Mouse (Mus musculus) forebrain, embryonic 11.5 days (tissue): Measurements from ENCODE around the gene Rbm38. TPM values are rescaled to one million over a fixed set of nuclear protein-coding genes. Genes with fewer than 3 reads are reported as not detected.

Experiments used
- ATAC-seq: fragments of 200-750 bp; cut with Nextera tagmentation; replicated peaks from 2 replicates; pipeline ENCODE4 v1.8.0; 2017; ENCODE audit warnings: moderate TSS enrichment; ENCODE audit not compliant: low FRiP score
- DNase-seq: peaks from one replicate; pipeline ENCODE4 v3.0.0-alpha.2; 2017; ENCODE audit warnings: low spot score
- H3K27ac ChIP-seq: fragments of 300-500 bp; sonication (generic); 2 replicates; pipeline ENCODE4 v1.5.1; 2014; ENCODE audit warnings: low read depth, low read length
- H3K27me3 ChIP-seq: fragments of 300-500 bp; sonication (generic); 2 replicates; pipeline ENCODE4 v1.6.1; 2014; ENCODE audit warnings: mild to moderate bottlenecking, low read length, mixed read lengths; ENCODE audit not compliant: control insufficient read depth, insufficient read depth
- H3K36me3 ChIP-seq: fragments of 300-500 bp; sonication (generic); 2 replicates; pipeline ENCODE4 v1.6.1; 2014; ENCODE audit warnings: mild to moderate bottlenecking, low read length, moderate library complexity, mixed read lengths; ENCODE audit not compliant: control insufficient read depth, insufficient read depth
- H3K4me1 ChIP-seq: fragments of 300-500 bp; sonication (generic); replicated peaks from 2 replicates; pipeline ENCODE4 v1.6.1; 2014; ENCODE audit warnings: low read length, mixed read lengths; ENCODE audit not compliant: control insufficient read depth, insufficient read depth
- H3K4me2 ChIP-seq: fragments of 300-500 bp; sonication (generic); 2 replicates; pipeline ENCODE4 v1.6.1; 2014; ENCODE audit warnings: low read depth, mild to moderate bottlenecking, low read length, moderate library complexity, mixed read lengths; ENCODE audit not compliant: severe bottlenecking
- H3K4me3 ChIP-seq: fragments of 300-500 bp; sonication (generic); 2 replicates; pipeline ENCODE4 v1.5.1; 2014; ENCODE audit warnings: low read depth, low read length
- H3K9ac ChIP-seq: fragments of 300-500 bp; sonication (generic); 2 replicates; pipeline ENCODE4 v1.6.1; 2014; ENCODE audit warnings: low read length
- H3K9me3 ChIP-seq: fragments of 300-500 bp; sonication (generic); 2 replicates; pipeline ENCODE4 v1.6.1; 2016; ENCODE audit warnings: low read length, mixed read lengths; ENCODE audit not compliant: control insufficient read depth
- WGBS: fragments of 180-500 bp; shearing (Covaris S2); extraction: QIAGEN DNeasy Blood & Tissue Kit; methylation state at CpG from one replicate; pipeline ENCODE4 v1.1.7; 2014; 5-methylcytosine and 5-hydroxymethylcytosine counted together
- polyA plus RNA-seq: library from polyadenylated mRNA; unstranded; fragments of >200 nt; fragmentation: Nextera tagmentation; extraction: Ambion mirVana; gene quantifications from 2 replicates; pipeline ENCODE4 v1.2.1, GENCODE M21; 2014

The Rbm38 gene
- polyA plus RNA-seq, 1 experiment from 2014 or later: 111 TPM

DNA sequence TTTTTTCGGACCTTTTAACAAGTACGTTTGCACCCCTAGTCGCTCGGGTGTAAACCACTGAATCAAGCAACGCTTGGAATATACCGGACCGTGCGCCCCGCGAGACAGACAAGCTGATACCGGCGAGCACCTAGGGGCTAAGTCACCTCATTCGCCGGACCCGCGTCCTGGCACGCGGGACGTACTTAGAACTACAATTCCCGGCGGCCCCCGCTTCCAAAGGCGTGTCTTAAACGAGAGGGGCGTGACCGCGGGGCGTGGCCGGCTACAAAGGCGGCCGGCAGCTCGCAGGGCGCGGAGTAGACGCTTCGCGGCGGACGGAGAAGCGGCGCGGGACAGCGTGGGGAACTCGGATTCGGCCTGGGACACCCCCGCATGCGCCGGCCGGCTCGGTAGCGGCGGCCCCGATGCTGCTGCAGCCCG lies 1.3 kb downstream of the Rbm38 start:
- ATAC-seq (peak; percentile 82), DNase-seq (peak; percentile 96)
- peak overlapping the region; percentile 80 for H3K27ac ChIP-seq
- H3K4me3 ChIP-seq: peak overlapping the region; percentile 87
- peak overlapping the region; percentile 83 for H3K9ac ChIP-seq
- under 1% methylated on average over 54 of the region's 54 CpGs for WGBS
- H3K27me3 ChIP-seq: peaks cover 9% of the 10 kb centered on the region
- no peaks in the 10 kb centered on the region for H3K9me3 ChIP-seq
- H3K4me2 ChIP-seq: peak overlapping the region; percentile 84
- H3K4me1 ChIP-seq: peaks cover 29% of the 10 kb centered on the region
- H3K36me3 ChIP-seq: no peaks in the 10 kb centered on the region; the same call in 1 of the 2 replicates

GRCm38 (mm10) chr2:173022056-173022681 lies 1.9 kb downstream of the Rbm38 start:
- WGBS: under 1% methylated on average over 45 of the region's 51 CpGs
- Histone ChIP-seq H3K9ac (peak overlapping the region; percentile 83), H3K27me3 (peaks cover 9% of the 10 kb centered on the region), H3K4me3 (peak overlapping the region; percentile 87), H3K9me3 (no peaks in the 10 kb centered on the region), H3K4me2 (peak overlapping the region; percentile 84), H3K4me1 (peaks cover 29% of the 10 kb centered on the region), H3K36me3 (no peaks in the 10 kb centered on the region; the same call in 1 of the 2 replicates), H3K27ac (peak overlapping the region; percentile 80)
- DNase-seq: peak; percentile 86
- ATAC-seq: peak; percentile 56

- WGBS: 25% methylated on average over 10 of the region's 10 CpGs
- DNase-seq (no peak), ATAC-seq (no peak)
- Histone ChIP-seq H3K9me3 (no peaks in the 10 kb centered on the region), H3K4me3 (peak overlapping the region; percentile 87), H3K27ac (no peak overlapping the region), H3K4me1 (peaks cover 29% of the 10 kb centered on the region), H3K9ac (peak overlapping the region; percentile 83), H3K36me3 (no peaks in the 10 kb centered on the region; the same call in 1 of the 2 replicates), H3K4me2 (peak overlapping the region; percentile 84), H3K27me3 (peaks cover 9% of the 10 kb centered on the region)
Measured at GRCm38 (mm10) chr2:173022813-173023212, 2.5 kb downstream of the Rbm38 start.

GRCm38 (mm10) chr2:173023371-173023851 lies 3.1 kb downstream of the Rbm38 start:
- H3K36me3 ChIP-seq: peaks cover 2% of the 10 kb centered on the region; the same call in 1 of the 2 replicates
- H3K9ac ChIP-seq: peak overlapping the region; percentile 83
- H3K27ac ChIP-seq: no peak overlapping the region
- H3K4me2 ChIP-seq: peak overlapping the region; percentile 84
- H3K9me3 ChIP-seq: no peaks in the 10 kb centered on the region
- ATAC-seq: no peak
- peaks cover 29% of the 10 kb centered on the region for H3K4me1 ChIP-seq
- peaks cover 8% of the 10 kb centered on the region for H3K27me3 ChIP-seq
- peak overlapping the region; percentile 87 for H3K4me3 ChIP-seq
- 85% methylated on average over 7 of the region's 7 CpGs for WGBS
- DNase-seq: no peak

DNA sequence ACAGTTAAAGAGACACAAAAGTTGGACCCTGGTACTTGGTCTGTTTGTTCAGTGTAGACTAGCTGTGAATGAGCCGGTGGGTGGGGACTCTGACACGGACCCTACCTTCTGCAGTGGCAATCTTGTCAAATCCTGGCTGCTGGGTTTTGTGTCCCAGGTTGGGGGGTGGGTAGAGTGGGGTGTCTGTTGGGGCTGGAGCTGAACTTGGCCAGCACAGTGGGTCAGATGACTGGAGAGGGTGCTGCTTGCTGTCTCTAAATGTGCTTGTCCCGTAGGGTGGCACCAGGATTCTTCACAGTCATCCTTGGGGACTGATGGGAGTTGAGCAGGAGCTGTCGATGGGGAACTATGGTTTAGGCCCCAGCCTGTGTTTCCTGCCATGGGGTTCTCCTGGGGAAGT lies 3.7 kb downstream of the Rbm38 start:
- Histone ChIP-seq H3K4me1 (peaks cover 26% of the 10 kb centered on the region), H3K4me2 (0 out of 2 replicates have a peak overlapping the region, but pooled peaks have one; percentile 84), H3K36me3 (peaks cover 2% of the 10 kb centered on the region; the same call in 1 of the 2 replicates), H3K27me3 (peaks cover 7% of the 10 kb centered on the region), H3K4me3 (peak overlapping the region; percentile 87), H3K9me3 (no peaks in the 10 kb centered on the region), H3K9ac (peak overlapping the region; percentile 83; the same call in 1 of the 2 replicates), H3K27ac (no peak overlapping the region)
- WGBS: 85% methylated on average over 4 of the region's 4 CpGs
- ATAC-seq: no peak
- no peak for DNase-seq

DNA sequence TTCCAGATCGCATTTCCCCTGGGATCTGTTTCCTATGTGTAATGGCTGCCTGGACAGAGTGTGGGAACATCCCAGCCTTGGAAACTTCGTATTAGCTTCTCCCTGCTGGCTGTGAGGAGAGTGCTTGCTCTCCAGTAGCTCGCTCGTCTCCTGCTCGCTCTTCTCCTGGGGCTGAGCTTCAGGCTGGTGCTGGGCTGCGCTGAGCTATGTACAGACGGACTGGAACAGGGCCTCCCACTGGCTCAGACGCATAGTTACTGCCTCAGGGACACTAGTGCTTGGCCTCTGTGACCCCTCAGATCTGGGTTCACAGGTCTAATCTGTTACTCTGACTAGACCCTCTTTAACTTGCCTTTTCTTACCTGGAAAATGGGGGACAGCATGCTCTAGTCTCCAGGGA lies 4.1 kb downstream of the Rbm38 start:
- H3K4me2 ChIP-seq: 0 out of 2 replicates have a peak overlapping the region, but pooled peaks have one; percentile 12
- H3K27me3 ChIP-seq: peaks cover 7% of the 10 kb centered on the region
- peaks cover 24% of the 10 kb centered on the region for H3K4me1 ChIP-seq
- ATAC-seq: no peak
- DNase-seq: no peak
- H3K9ac ChIP-seq: peak overlapping the region; percentile 16; the same call in 1 of the 2 replicates
- H3K4me3 ChIP-seq: peak overlapping the region; percentile 87; the same call in 1 of the 2 replicates
- H3K9me3 ChIP-seq: no peaks in the 10 kb centered on the region
- WGBS: 70% methylated on average over 8 of the region's 8 CpGs
- H3K27ac ChIP-seq: no peak overlapping the region
- H3K36me3 ChIP-seq: peaks cover 2% of the 10 kb centered on the region; the same call in 1 of the 2 replicates

GRCm38 (mm10) chr2:173024938-173025337 lies 4.6 kb downstream of the Rbm38 start:
- Histone ChIP-seq H3K27ac (no peak overlapping the region), H3K36me3 (peaks cover 2% of the 10 kb centered on the region; the same call in 1 of the 2 replicates), H3K4me1 (peaks cover 21% of the 10 kb centered on the region), H3K27me3 (peaks cover 7% of the 10 kb centered on the region), H3K9me3 (no peaks in the 10 kb centered on the region), H3K4me3 (no peak overlapping the region; the same call in 1 of the 2 replicates), H3K9ac (peak overlapping the region; percentile 6; the same call in 1 of the 2 replicates), H3K4me2 (no peak overlapping the region; the same call in 1 of the 2 replicates)
- DNase-seq (peak; percentile 51), ATAC-seq (no peak)
- 31% methylated on average over 4 of the region's 4 CpGs for WGBS

- peaks cover 8% of the 10 kb centered on the region; the same call in 1 of the 2 replicates for H3K36me3 ChIP-seq
- no peak overlapping the region for H3K27ac ChIP-seq
- no peaks in the 10 kb centered on the region for H3K9me3 ChIP-seq
- DNase-seq: no peak
- H3K27me3 ChIP-seq: no peaks in the 10 kb centered on the region; the same call in 1 of the 2 replicates
- peaks cover 18% of the 10 kb centered on the region for H3K4me1 ChIP-seq
- WGBS: 86% methylated on average over 5 of the region's 5 CpGs
- H3K4me3 ChIP-seq: no peak overlapping the region
- H3K4me2 ChIP-seq: no peak overlapping the region
- no peak for ATAC-seq
- no peak overlapping the region for H3K9ac ChIP-seq
Measured at GRCm38 (mm10) chr2:173026286-173026685, 6.0 kb downstream of the Rbm38 start.
